Mouse (Mus musculus): Measurements from ENCODE around the gene Rnf141. TPM values are rescaled to one million over a fixed set of nuclear protein-coding genes. Genes with fewer than 3 reads are reported as not detected.
A peak's percentile ranks its signal among the peaks of the same experiment; 100 is the strongest.

Rnf141 gene
- polyA plus RNA-seq, 1 experiment from 2014 or later, result 27.9 TPM

DNA sequence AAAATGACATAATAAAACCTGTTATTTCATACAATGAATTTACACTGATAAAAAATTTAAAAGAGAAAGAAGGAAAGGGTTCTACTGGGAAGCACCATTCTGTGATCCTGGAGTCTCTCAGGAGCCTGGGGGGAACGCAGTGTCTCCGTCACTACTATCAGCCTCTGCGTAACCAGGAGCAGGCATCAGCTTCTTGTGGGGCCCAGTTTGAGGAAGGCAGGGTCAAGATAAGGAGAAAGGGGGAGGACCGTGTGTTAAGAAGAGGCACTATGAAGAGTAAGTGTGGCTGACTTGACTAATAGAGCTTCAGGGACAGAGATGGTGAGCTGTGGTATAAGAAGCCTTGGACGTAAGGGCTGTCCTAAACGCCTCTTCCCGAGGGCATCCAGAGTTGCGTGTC is 69.6 kb downstream of the Rnf141 start:
- H3K27ac ChIP-seq, result peak overlapping the region; percentile 91
- peak overlapping the region; percentile 36 for H3K4me3 ChIP-seq (ENCODE audit: inconsistent target)
- H3K36me3 ChIP-seq (ENCODE audit: inconsistent target), result peaks cover 14% of the 10 kb centered on the region; the same call in 1 of the 2 replicates
- H3K79me2 ChIP-seq (ENCODE audit: inconsistent target), result peaks cover 82% of the 10 kb centered on the region
- 90% methylated on average over 8 of the region's 8 CpGs for WGBS (ENCODE audit: missing documents)

DNA sequence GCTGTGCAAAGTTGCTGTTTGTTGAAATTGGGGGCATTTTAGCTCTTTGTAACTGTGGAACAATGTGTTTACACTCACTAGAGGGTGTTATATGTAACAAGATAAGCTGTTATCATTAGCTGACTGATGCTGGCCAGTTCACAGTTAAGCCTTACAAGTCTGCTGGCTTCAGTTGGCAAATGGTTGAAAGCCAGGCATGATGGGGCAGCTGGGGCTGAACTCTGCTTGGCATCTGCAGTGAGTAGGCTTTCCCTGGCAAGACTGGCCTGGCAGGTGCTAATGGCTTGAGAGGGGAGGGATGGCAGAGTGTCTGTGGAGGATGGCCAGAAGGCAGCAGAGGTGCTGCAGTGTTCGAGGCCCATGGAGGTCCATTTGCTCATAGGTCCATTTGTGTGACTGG is 70.2 kb downstream of the Rnf141 start:
- WGBS (ENCODE audit: missing documents), result 90% methylated on average over 1 of the region's 1 CpGs
- Histone ChIP-seq H3K27ac (peak overlapping the region; percentile 91), H3K79me2 (ENCODE audit: inconsistent target) (peaks cover 81% of the 10 kb centered on the region), H3K36me3 (ENCODE audit: inconsistent target) (peaks cover 9% of the 10 kb centered on the region; the same call in 1 of the 2 replicates), H3K4me3 (ENCODE audit: inconsistent target) (peak overlapping the region; percentile 36)

- 37% methylated on average over 13 of the region's 14 CpGs for WGBS (ENCODE audit: missing documents)
- H3K27ac ChIP-seq, result peak overlapping the region; percentile 91
- H3K36me3 ChIP-seq (ENCODE audit: inconsistent target), result peaks cover 3% of the 10 kb centered on the region; the same call in 1 of the 2 replicates
- peaks cover 74% of the 10 kb centered on the region for H3K79me2 ChIP-seq (ENCODE audit: inconsistent target)
- H3K4me3 ChIP-seq (ENCODE audit: inconsistent target), result peak overlapping the region; percentile 36
These were observed 70.9 kb downstream of the Rnf141 start for GRCm38 (mm10) chr7:110773204-110774002.

- H3K27ac ChIP-seq, result peak overlapping the region; percentile 91
- 98% methylated on average over 3 of the region's 3 CpGs for WGBS (ENCODE audit: missing documents)
These were observed 71.9 kb downstream of the Rnf141 start for GRCm38 (mm10) chr7:110772343-110772742.

DNA sequence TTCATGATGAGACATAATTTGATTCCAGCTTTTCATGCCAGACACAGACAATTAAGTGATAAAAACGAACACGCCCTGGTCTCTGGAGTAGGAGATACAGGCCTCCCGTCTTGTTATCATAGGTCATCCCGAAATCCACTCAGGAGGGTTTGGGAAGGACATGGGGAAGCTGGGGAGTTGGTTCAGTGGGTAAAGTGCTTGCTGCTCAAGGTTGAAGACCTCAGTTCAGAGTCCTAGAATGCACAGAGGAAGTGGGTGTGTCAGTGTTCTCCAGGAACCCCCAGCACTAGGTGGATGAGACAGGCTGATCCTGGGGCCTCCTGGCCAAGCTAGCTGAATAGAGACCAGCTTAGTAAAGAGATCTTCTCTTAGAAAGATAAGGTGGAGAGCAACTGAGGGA is 73.3 kb downstream of the Rnf141 start:
- 98% methylated on average over 4 of the region's 4 CpGs for WGBS (ENCODE audit: missing documents)
- Histone ChIP-seq H3K36me3 (ENCODE audit: inconsistent target) (no peaks in the 10 kb centered on the region), H3K79me2 (ENCODE audit: inconsistent target) (peaks cover 51% of the 10 kb centered on the region), H3K27ac (no peak overlapping the region), H3K4me3 (ENCODE audit: inconsistent target) (no peak overlapping the region)

More at GRCm38 (mm10) chr7:110772343-110772742, 71.9 kb downstream of the Rnf141 start:
- H3K36me3 ChIP-seq (ENCODE audit: inconsistent target), result no peaks in the 10 kb centered on the region
- H3K79me2 ChIP-seq (ENCODE audit: inconsistent target), result peaks cover 64% of the 10 kb centered on the region
- no peak overlapping the region for H3K4me3 ChIP-seq (ENCODE audit: inconsistent target)

- peak overlapping the region; percentile 49 for H3K4me3 ChIP-seq (ENCODE audit: inconsistent target)
- H3K27ac ChIP-seq, result peak overlapping the region; percentile 81
- no peaks in the 10 kb centered on the region for H3K36me3 ChIP-seq (ENCODE audit: inconsistent target)
- 11% methylated on average over 4 of the region's 4 CpGs for WGBS (ENCODE audit: missing documents)
- H3K79me2 ChIP-seq (ENCODE audit: inconsistent target), result peaks cover 32% of the 10 kb centered on the region
These were observed 75.2 kb downstream of the Rnf141 start for GRCm38 (mm10) chr7:110769094-110769493.

DNA sequence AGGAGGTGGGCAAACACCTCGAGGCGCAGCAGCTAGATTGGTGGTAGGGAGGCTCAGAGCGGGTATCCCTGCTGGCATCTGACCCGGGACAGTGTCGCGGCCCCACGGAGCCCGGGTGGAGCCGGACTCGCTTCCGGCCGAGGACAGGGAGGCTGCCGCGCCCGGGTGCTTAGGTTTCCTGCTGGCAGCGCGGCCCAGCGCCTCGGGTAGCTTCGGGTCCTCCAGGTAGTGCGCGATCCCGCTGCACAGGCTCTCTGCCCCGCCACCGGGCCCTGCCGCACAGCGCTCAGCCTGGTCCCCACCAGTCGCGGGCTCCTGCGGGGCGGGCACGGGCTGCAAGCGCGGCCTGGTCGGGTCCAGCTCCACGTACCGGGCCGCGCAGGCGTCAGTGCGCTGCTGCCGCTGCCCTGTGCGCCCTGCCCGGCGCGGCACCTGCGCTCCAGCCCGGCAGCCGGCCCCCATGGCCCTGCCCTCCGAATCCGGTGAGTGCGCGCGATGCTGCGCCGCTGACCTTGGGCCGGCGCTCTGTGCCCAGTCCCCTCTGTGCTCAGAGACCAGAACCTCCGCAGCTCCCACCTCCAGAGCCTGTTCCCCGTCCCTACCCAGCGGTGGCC is 75.7 kb downstream of the Rnf141 start:
- WGBS (ENCODE audit: missing documents), result 3% methylated on average over 30 of the region's 61 CpGs
- H3K27ac ChIP-seq, result peak overlapping the region; percentile 81
- H3K36me3 ChIP-seq (ENCODE audit: inconsistent target), result no peaks in the 10 kb centered on the region
- peaks cover 27% of the 10 kb centered on the region; the same call in 1 of the 2 replicates for H3K79me2 ChIP-seq (ENCODE audit: inconsistent target)
- H3K4me3 ChIP-seq (ENCODE audit: inconsistent target), result peak overlapping the region; percentile 49

- H3K27ac ChIP-seq, result peak within 1 kb of the TSS; percentile 81
- peak within 1 kb of the TSS; percentile 49 for H3K4me3 ChIP-seq (ENCODE audit: inconsistent target)
- H3K36me3 ChIP-seq (ENCODE audit: inconsistent target), result no peaks in the 10 kb centered on the region
- H3K79me2 ChIP-seq (ENCODE audit: inconsistent target), result peaks cover 27% of the 10 kb centered on the region; the same call in 1 of the 2 replicates
- 60% methylated on average over 8 of the region's 16 CpGs for WGBS (ENCODE audit: missing documents)
These were observed 76.3 kb downstream of the Rnf141 start, which contains the start of gene Ampd3 for GRCm38 (mm10) chr7:110768001-110768400. Ampd3 (plus strand) TSS chr7:110768206.

GRCm38 (mm10) chr7:110762605-110763180 is 81.6 kb downstream of the Rnf141 start:
- no peak overlapping the region for H3K4me3 ChIP-seq (ENCODE audit: inconsistent target)
- no peaks in the 10 kb centered on the region for H3K36me3 ChIP-seq (ENCODE audit: inconsistent target)
- H3K27ac ChIP-seq, result no peak overlapping the region
- WGBS (ENCODE audit: missing documents), result 89% methylated on average over 5 of the region's 5 CpGs
- H3K79me2 ChIP-seq (ENCODE audit: inconsistent target), result no peaks in the 10 kb centered on the region

DNA sequence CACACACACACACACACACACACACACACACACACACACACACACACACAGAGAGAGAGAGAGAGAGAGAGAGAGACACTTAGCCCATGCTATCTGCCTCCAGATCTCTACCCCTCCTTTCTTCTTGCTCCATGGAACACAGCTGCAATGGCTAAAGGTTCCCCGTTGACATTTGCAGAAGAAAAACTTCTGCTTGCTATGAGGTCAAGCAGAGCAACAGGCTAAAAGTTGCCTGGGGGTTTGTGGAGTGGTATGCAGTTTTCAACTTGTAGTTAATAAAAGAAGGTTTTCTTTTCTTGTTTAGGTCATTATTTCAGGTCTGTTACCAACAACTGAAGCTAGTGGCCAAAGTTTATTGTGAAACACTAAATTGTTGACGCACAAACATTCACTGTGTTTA is 87.8 kb downstream of the Rnf141 start:
- Histone ChIP-seq H3K4me3 (ENCODE audit: inconsistent target) (no peak overlapping the region), H3K27ac (no peak overlapping the region), H3K36me3 (ENCODE audit: inconsistent target) (no peaks in the 10 kb centered on the region), H3K79me2 (ENCODE audit: inconsistent target) (no peaks in the 10 kb centered on the region)
- WGBS (ENCODE audit: missing documents), result 50% methylated on average over 2 of the region's 2 CpGs

GRCm38 (mm10) chr7:110753926-110754330 is 90.3 kb downstream of the Rnf141 start:
- 81% methylated on average over 5 of the region's 5 CpGs for WGBS (ENCODE audit: missing documents)
- H3K4me3 ChIP-seq (ENCODE audit: inconsistent target), result no peak overlapping the region
- no peaks in the 10 kb centered on the region for H3K36me3 ChIP-seq (ENCODE audit: inconsistent target)
- H3K27ac ChIP-seq, result no peak overlapping the region
- no peaks in the 10 kb centered on the region for H3K79me2 ChIP-seq (ENCODE audit: inconsistent target)

GRCm38 (mm10) chr7:110753310-110753709 is 90.9 kb downstream of the Rnf141 start:
- 100% methylated on average over 1 of the region's 1 CpGs for WGBS (ENCODE audit: missing documents)
- H3K36me3 ChIP-seq (ENCODE audit: inconsistent target), result no peaks in the 10 kb centered on the region
- no peak overlapping the region for H3K27ac ChIP-seq
- no peak overlapping the region for H3K4me3 ChIP-seq (ENCODE audit: inconsistent target)
- H3K79me2 ChIP-seq (ENCODE audit: inconsistent target), result no peaks in the 10 kb centered on the region

DNA sequence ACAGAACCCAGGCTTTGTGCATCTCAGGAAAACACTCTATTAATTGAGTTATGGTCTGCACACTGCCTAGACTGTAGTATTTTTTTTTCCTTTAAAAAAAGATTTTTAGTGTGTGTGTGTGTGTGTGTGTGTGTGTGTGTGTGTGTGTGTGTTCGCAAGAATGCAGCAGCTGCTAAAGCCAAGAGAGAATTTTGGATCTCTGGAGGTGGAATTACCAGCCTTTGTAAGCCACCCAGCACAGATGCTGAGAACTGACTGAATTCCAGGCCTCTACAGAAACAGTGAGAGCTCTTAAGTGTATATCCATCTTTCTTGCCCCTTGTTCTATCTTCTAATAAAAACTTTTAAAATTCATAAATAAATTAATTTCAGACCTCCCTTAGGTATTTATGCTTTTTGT is 92.6 kb downstream of the Rnf141 start:
- no peaks in the 10 kb centered on the region for H3K36me3 ChIP-seq (ENCODE audit: inconsistent target)
- H3K4me3 ChIP-seq (ENCODE audit: inconsistent target), result no peak overlapping the region
- no peak overlapping the region for H3K27ac ChIP-seq
- WGBS (ENCODE audit: missing documents), result no CpG with 5 or more reads among the region's 1 CpGs
- no peaks in the 10 kb centered on the region for H3K79me2 ChIP-seq (ENCODE audit: inconsistent target)

- H3K36me3 ChIP-seq (ENCODE audit: inconsistent target), result no peaks in the 10 kb centered on the region
- WGBS (ENCODE audit: missing documents), result 77% methylated on average over 4 of the region's 4 CpGs
- no peaks in the 10 kb centered on the region for H3K79me2 ChIP-seq (ENCODE audit: inconsistent target)
- H3K4me3 ChIP-seq (ENCODE audit: inconsistent target), result no peak overlapping the region
- H3K27ac ChIP-seq, result no peak overlapping the region
These were observed 93.4 kb downstream of the Rnf141 start for GRCm38 (mm10) chr7:110750834-110751233.
